Mouse (Mus musculus) lung, postnatal 10 days (tissue): ENCODE data around the gene Degs2.
A peak's percentile ranks its signal among the peaks of the same experiment; 100 is the strongest.

Experiments
- DNase-seq: peaks from one replicate; pipeline ENCODE4 v3.0.0; 2021

The Degs2 gene

GRCm38 (mm10) chr12:108698697-108699471 lies 3.2 kb downstream of the Degs2 start:
- DNase-seq: peak; percentile 18

- DNase-seq: no peak
Observed at GRCm38 (mm10) chr12:108694223-108694622, 7.9 kb downstream of the Degs2 start.

- no peak for DNase-seq
Observed at GRCm38 (mm10) chr12:108693592-108693991, 8.5 kb downstream of the Degs2 start.

GRCm38 (mm10) chr12:108690529-108690928 lies 11.6 kb downstream of the Degs2 start:
- no peak for DNase-seq

DNA sequence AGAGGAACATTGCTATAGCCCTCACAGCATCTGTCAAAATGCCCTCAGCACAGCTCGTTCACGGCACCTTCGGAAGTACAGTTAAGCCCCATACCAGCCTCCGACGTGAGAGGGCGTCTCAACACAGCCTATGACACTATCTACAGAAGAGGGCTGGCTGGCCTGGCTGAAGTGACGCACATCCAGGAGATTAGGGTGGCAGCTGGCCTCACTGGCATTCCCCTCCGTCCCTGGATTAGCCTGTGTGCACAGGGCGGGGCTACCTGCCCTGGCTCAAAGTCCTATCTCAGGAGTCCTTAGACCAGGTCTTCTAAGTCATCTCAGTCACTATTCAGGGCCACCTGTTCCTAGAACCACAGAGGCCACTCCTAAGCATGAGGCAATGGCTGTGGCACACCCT lies 12.9 kb downstream of the Degs2 start:
- peak; percentile 50 for DNase-seq

DNA sequence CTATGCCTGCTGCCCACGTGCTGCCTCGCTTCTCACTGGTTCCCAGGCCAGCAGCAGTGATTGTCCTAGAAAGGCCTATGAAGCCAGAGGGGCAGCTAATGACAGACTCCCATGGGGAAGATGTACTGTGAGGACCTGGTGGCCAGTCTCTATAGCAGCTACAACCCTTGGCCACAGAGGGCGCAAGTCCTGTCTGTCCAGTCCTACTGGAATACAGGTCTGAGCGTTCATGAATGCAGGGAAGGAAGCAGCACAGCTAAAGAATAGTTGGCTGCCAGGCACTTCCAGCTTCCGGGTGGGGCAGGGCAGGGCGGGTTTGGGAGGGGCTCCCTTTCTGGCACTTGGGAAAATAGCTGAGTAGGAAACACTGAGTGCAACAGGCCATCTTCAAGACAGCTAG lies 15.2 kb downstream of the Degs2 start:
- peak; percentile 74 for DNase-seq

DNA sequence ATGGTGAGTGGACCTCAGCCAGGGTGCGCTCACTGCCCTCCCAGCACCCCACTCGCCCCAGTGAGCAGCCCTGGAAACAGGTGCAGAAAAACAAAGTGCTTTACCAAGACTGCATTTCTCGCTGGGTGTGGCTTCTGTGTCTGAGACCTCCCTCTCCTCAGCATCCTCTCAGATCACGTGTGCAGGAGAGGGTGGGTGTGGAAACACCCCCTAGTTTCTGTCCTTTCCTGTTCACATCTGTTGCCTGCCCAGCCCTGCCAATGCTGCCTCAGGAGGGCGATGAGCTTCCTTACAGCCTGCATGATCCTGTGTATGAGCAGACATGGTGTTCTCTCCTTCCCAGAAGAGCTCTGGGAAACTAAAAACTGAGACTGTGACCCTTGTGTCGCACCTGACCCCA lies 15.7 kb downstream of the Degs2 start:
- DNase-seq: peak; percentile 57

GRCm38 (mm10) chr12:108682240-108683023 lies 19.7 kb downstream of the Degs2 start:
- no peak for DNase-seq

GRCm38 (mm10) chr12:108680861-108681260 lies 21.3 kb downstream of the Degs2 start:
- DNase-seq: no peak

DNA sequence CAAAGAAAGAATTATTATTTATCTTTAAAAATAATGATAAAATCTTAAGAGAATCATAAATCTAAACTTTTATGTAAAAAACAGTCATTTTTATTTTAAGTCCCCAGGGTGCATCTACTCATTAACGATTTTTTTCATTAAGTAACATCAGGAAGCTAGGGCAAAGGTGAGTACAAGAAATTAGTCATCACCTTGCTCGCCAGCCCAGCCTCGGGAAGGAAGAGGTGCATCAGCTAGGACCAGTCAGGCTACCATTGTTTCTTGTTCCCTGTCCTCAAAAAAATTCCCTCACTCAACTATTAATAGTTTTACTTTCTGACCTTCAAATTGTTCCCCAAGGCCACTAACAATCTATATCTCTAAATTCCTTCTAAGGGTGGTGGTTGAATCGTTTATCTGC lies 23.7 kb downstream of the Degs2 start:
- DNase-seq: no peak

DNA sequence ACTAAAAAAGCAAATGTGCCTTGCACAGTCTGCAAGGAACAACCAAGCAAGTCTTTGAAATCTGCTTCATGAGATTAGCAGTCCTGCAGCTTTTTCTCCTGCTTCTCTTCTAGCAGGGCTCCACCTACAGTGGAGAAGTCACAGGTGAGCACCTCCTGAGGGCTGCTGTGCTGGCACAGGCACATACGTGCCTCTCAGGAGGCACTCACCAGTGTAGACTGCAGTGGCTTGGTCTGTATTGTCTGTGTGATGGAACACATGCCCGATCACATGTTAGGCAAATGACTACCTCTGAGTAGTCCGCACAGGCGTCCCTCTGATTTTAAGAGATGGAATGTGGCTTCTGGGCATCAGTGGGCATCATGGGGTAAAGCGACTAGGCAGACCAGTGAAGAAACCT lies 25.0 kb downstream of the Degs2 start:
- DNase-seq: no peak

- peak; percentile 49 for DNase-seq
Observed at GRCm38 (mm10) chr12:108675614-108676401, 26.3 kb downstream of the Degs2 start.

DNA sequence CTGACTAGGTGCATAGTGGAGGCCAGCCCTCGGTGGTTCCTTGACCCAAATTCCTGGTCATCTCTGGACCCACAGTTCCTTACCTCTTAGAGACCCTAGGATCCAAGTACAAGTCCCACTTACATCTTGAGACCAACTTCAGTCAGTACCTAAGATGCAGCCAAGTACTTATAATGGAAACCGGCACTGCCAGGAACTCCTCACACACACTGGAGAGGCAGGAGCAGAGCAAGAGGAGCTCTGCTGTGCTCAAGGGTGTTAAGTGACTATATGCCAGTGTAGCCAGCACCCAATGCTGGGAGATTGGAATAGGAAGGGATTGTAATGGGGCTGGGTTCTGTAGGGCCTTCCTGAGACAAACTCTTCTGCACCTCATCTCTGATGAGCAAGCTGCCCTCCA lies 27.2 kb downstream of the Degs2 start:
- DNase-seq: peak; percentile 33

DNA sequence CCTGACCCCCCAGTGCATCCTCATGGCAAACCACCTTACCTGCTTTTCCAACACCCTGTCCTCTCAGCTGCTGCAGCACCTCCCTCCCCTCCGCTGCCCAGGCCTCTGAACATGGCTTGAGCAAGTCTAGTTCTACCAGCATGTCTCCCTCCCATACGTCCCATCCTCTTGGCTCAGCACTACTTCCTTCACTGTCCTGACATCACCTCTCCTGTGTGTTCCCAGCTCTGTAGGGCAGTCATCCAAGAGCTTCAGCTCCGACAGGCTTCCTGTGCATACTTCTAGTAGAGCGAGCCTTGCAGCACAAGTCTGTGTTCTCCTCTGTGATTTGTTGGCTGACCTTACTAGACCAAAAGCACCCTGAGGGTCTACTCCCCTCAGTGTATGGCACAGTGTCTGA lies 27.6 kb downstream of the Degs2 start:
- peak; percentile 79 for DNase-seq

GRCm38 (mm10) chr12:108673546-108673945 lies 28.6 kb downstream of the Degs2 start:
- no peak for DNase-seq

GRCm38 (mm10) chr12:108672908-108673307 lies 29.2 kb downstream of the Degs2 start:
- DNase-seq: no peak

- no peak for DNase-seq
Observed at GRCm38 (mm10) chr12:108671541-108671940, 30.6 kb downstream of the Degs2 start.

GRCm38 (mm10) chr12:108668606-108669235 lies 33.4 kb downstream of the Degs2 start:
- peak; percentile 58 for DNase-seq

DNA sequence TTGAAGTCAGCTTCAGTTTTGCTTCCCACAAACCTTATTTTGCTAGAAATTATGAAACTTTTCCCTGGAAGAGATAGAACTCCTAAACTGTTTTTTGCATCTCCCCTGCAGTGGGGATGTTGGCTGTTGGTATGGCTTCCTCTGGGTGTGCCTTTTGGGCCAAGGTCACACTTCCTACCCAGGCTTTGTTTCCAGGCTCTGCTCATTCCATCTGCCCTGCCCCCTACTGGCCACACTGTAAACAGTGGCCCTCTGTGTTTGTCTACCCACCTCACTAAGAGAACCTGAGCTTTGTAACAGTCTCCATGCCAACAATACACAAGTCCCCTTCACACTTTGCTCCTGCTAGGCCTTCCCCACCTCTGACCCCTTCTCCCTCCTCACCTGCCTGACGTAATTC lies 44.8 kb downstream of the Degs2 start:
- DNase-seq: peak; percentile 79

- no peak for DNase-seq
Observed at GRCm38 (mm10) chr12:108653358-108654335, 48.5 kb downstream of the Degs2 start.

DNA sequence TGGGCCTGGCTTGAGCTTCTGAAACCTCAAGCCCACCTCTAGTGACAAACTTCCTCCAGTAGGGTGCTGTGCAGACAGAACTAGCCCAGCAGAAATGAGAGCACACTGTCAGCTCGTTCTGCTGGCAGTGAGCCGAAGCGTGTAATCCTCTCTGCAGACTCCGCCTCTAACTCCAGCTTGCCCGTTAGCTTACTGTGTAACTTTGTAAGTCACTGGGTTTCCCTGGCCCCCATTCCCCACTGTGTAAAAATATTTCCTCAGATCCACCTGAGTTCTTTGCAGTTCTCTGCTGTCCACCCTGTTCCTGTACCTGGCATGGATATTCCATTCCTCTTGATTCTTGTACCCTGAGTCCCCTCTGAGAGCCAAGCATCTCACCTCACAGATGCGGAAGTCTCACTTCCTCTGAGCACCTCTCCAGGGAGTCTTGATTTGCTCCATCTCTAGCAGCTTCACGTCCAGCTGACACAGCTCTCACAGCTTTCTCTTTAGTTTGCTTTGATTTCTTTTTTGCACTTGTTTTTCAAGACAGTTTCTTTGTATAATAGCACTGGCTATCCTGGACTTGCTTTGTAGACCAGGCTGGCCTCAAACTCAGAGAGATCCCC lies 51.0 kb downstream of the Degs2 start:
- DNase-seq: peak; percentile 64
